Comparison of ENCODE assay signal across 9 mouse cellular contexts in the genomic region with DNA sequence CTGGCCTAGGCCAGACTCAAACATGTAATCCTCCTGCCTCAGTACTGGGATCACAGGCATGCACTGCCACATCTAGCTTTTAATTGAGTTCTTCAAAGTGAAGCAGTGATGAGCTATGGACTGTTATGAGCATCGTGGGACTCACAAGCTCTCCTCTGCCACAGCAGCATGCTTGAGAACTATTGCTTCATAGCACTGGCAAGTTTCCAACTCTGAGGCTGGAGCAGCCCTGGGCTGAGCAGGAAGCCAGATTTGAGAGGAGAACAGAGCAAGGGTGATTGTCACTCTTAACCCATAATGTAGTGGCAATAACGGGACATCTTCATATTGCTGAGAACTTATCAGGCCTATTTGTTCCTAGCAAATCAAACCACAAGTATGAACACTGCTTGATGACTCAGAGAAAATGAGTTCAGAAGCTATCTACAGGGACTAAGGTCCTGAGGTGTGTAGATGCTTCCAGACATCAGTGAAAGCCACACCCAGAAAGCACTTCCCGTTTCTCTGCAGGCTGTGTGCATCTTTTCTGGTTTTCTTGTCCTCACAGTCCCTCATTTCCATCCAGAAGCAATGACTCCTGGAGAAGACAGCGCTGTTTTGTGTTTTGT. TPM values are rescaled to one million over a fixed set of nuclear protein-coding genes. Genes with fewer than 3 reads are reported as not detected.
DNase-seq lines count a peak whose midpoint lies in the region; ATAC-seq and TF ChIP-seq lines count a peak whose summit lies in the region.
"Had no signal": no experiment of that assay in that cellular context is flagged by ENCODE, and none has a peak within 500 bp of the region (broad histone marks: within the 10 kb centered on the region; RNA-seq: fewer than 3 reads in every experiment).

No protein-coding gene starts in this region.

- H3K4me1 ChIP-seq in heart, adult 2 months (ENCODE audit: control insufficient read depth, insufficient read depth, low read length): no peaks in the 10 kb centered on the region
- H3K4me1 ChIP-seq: embryonic facial prominence, embryonic 12.5 days had no signal

- no peaks in the 10 kb centered on the region for H3K36me3 ChIP-seq in heart, adult 2 months (ENCODE audit: control insufficient read depth, insufficient read depth, low read length)

- peak; percentile 9 for DNase-seq in CD4-positive, CD25-positive, alpha-beta regulatory T cell, adult 2 months (ENCODE audit: low read depth, low spot score)
- DNase-seq in ovary, adult 18-20 months (ENCODE audit: low spot score): peak; percentile 28
- no peak for DNase-seq in ovary, postnatal 10 days (ENCODE audit: low spot score)
- peak; percentile 27 to 49 for DNase-seq in heart, adult 2 months
- DNase-seq in kidney, postnatal 4 days: peak; percentile 21 to 38
- DNase-seq in testis, postnatal 10 days (ENCODE audit: low spot score): peak; percentile 39
- no peak for DNase-seq in spleen, postnatal 14 days (ENCODE audit: low spot score in 2 of 2)

- H3K27ac ChIP-seq in heart, adult 2 months: no peak overlapping the region
- H3K27ac ChIP-seq: embryonic facial prominence, embryonic 12.5 days had no signal

- H3K4me3 ChIP-seq in heart, adult 2 months: no peak overlapping the region
- H3K4me3 ChIP-seq: embryonic facial prominence, embryonic 12.5 days had no signal

- H3K9ac ChIP-seq in heart, adult 2 months (ENCODE audit: low read depth, low read length): no peak overlapping the region
- H3K9ac ChIP-seq: embryonic facial prominence, embryonic 12.5 days had no signal

- ATAC-seq in CD4-positive, CD25-positive, alpha-beta regulatory T cell, adult 4 months: no peak

- no peak for TF ChIP-seq EP300 in heart, adult 2 months (IDR thresholded peaks at IDR 0.05; ENCODE audit: insufficient read depth, low read depth, low read length)

- H3K27me3 ChIP-seq in heart, adult 2 months (ENCODE audit: control insufficient read depth, insufficient read depth, low read length): no peaks in the 10 kb centered on the region
- H3K27me3 ChIP-seq: embryonic facial prominence, embryonic 12.5 days had no signal

- intact Hi-C loops in heart, adult 2 months (cut with DNase I): loop anchor here (5.0 kb wide), 1 partner anchor 47 kb away; no protein-coding TSS in a partner anchor

- no peak for TF ChIP-seq CTCF in heart, adult 2 months (IDR thresholded peaks at IDR 0.05)

- no peak for TF ChIP-seq POLR2A in heart, adult 2 months (IDR thresholded peaks at IDR 0.05; ENCODE audit: insufficient read depth, low read depth, low read length)

- WGBS in heart, adult 2 months: 28% methylated on average over 4 of the region's 4 CpGs

- no peaks in the 10 kb centered on the region for H3K79me2 ChIP-seq in heart, adult 2 months (replicated peaks; ENCODE audit: control insufficient read depth, insufficient read depth, low read length)

RNA-seq across cellular contexts. Expression of a gene that starts 37.2 kb away (rescaled TPM):
- 1 to 10 TPM; 2.0 TPM for polyA plus RNA-seq in CD4-positive, CD25-positive, alpha-beta regulatory T cell, adult 4 months (2017; shearing (Covaris generic))
- total RNA-seq in heart, adult 2 months (2021): 1 to 10 TPM; 3.0 to 3.3 TPM
- polyA plus RNA-seq in heart, adult 2 months (2012; rRNA removed): 0.74 and 1.6 TPM in 2 replicates

RNA-seq across cellular contexts. Expression of a gene that starts 51.7 kb away (rescaled TPM):
- polyA plus RNA-seq in CD4-positive, CD25-positive, alpha-beta regulatory T cell, adult 4 months (2017; shearing (Covaris generic)): 100 to 1,000 TPM; 150 to 159 TPM
- 1 to 10 TPM; 5.5 to 6.9 TPM for total RNA-seq in heart, adult 2 months (2021)
- 3.8 and 4.0 TPM in 2 replicates for polyA plus RNA-seq in heart, adult 2 months (2012; rRNA removed)

Comparison
In these comparisons a context has a peak if more than half of its experiments do, and no peak if none do; other contexts are left out.
1. DNase-seq: peak in CD4-positive, CD25-positive, alpha-beta regulatory T cell, adult 2 months (single experiment), ovary, adult 18-20 months (single experiment), heart, adult 2 months (2 of 2), kidney, postnatal 4 days (2 of 2) and testis, postnatal 10 days (single experiment); none in ovary, postnatal 10 days (single experiment) and spleen, postnatal 14 days (0 of 2).
2. RNA of a gene that starts 51.7 kb away (polyA plus RNA-seq): 150 to 159 TPM in CD4-positive, CD25-positive, alpha-beta regulatory T cell, adult 4 months; 3.8 to 4.0 TPM in heart, adult 2 months; every median in the first group is over 10 times any median in the second.